Mouse (Mus musculus): ENCODE results near the gene Phgr1.

The Phgr1 gene

GRCm38 (mm10) chr2:118813981-118814836 lies 41.6 kb downstream of the Phgr1 start, which contains the start of gene Knstrn:
Gene Knstrn (plus strand): TSS chr2:118814003.
- peak; percentile 87 to 91 for DNase-seq (ENCODE audit: low spot score in 2 of 2)

- no peak for DNase-seq (ENCODE audit: low spot score in 2 of 2)
Measured at GRCm38 (mm10) chr2:118822800-118823199, 50.2 kb downstream of the Phgr1 start.

GRCm38 (mm10) chr2:118824396-118824795 lies 51.8 kb downstream of the Phgr1 start:
- no peak for DNase-seq (ENCODE audit: low spot score in 2 of 2)
